Mouse (Mus musculus): ENCODE data around the gene Shisal1. TPM values are rescaled to one million over a fixed set of nuclear protein-coding genes. Genes with fewer than 3 reads are reported as not detected.
A peak's percentile ranks its signal among the peaks of the same experiment; 100 is the strongest.

Shisal1 gene
- polyA plus RNA-seq, 1 experiment: 0.30 TPM

DNA sequence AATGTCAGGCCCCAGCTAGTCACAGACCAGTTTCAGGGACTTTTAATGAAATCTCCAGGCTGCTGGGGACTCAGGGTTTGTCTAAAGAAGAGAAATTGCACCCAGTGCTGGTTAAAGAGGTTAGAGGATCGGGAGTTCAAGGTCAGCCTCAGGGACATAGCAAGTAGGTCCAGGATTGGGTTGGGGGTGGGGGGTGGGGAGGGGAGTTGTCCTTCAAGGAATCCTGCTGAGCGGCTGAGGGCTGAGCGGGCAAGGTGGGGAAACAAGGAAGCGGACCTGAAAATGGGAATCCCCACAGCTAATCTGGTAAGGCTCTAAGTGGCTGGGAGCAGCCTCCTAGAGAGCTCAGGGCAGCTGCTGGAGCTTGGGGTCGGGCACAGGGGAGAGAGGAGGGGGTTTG, 20.9 kb upstream of the Shisal1 start:
- Histone ChIP-seq H3K27me3 (ENCODE audit: control insufficient read depth, insufficient read depth, low read length, poor library complexity, severe bottlenecking) (no peaks in the 10 kb centered on the region), H3K4me1 (ENCODE audit: control insufficient read depth, insufficient read depth, low read length) (no peaks in the 10 kb centered on the region), H3K9me3 (replicated peaks; ENCODE audit: control insufficient read depth, insufficient read depth, low read length, poor library complexity, severe bottlenecking) (no peaks in the 10 kb centered on the region), H3K36me3 (ENCODE audit: control insufficient read depth, insufficient read depth, low read length, poor library complexity, severe bottlenecking) (no peaks in the 10 kb centered on the region), H3K27ac (ENCODE audit: insufficient read depth, low read length) (no peak overlapping the region), H3K4me3 (ENCODE audit: low read depth, low read length) (no peak overlapping the region), H3K9ac (ENCODE audit: low read depth, poor library complexity, severe bottlenecking) (no peak overlapping the region)
- TF ChIP-seq POLR2A (IDR thresholded peaks at IDR 0.05; ENCODE audit: insufficient read depth, low read length) (no peak), EP300 (IDR thresholded peaks at IDR 0.05; ENCODE audit: insufficient read depth, low read depth, low read length) (0 out of 2 replicates have a peak, but pooled peaks have one; percentile 15), CTCF (IDR thresholded peaks at IDR 0.05; ENCODE audit: low read depth, low read length) (no peak)

DNA sequence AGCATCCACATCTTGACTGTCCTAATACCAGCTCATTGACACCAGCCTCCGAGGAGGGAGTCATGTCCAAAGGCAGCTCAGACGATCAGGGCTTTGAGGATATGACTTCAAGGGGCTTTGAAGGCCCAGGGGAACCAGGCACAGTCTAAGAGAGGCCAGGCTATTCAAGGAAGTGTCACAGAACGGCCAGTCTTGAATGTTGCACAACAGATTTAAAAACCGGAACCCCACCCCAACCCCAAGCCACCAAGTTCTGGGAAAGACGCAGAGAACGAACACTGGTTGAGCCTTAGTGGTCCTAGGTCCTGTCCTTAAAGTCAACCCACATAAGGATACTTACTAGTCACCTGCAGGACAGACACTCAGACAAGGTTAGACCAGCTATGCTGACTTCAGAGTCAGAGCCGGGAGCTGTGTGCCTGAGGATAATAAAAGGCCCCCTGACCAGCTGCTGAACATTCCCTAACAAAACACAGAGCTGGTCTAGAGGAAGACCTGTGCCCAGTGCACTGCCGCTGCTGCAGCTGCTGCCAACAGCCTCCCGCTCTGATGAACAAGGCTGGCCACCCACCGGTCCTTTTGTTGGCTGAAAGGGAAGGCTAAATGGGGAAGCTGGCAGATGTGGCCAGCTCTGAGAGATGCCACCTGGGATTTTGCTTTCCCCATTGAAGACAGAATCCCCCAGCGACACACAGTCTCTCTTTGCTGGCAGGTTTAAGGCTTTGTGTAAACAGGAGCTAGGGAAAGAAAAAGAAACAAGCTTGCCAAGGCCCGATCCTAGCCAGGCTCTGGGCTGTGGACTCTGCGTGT, 19.8 kb upstream of the Shisal1 start:
- Histone ChIP-seq H3K27me3 (ENCODE audit: control insufficient read depth, insufficient read depth, low read length, poor library complexity, severe bottlenecking) (no peaks in the 10 kb centered on the region), H3K4me1 (ENCODE audit: control insufficient read depth, insufficient read depth, low read length) (no peaks in the 10 kb centered on the region), H3K36me3 (ENCODE audit: control insufficient read depth, insufficient read depth, low read length, poor library complexity, severe bottlenecking) (no peaks in the 10 kb centered on the region), H3K9me3 (replicated peaks; ENCODE audit: control insufficient read depth, insufficient read depth, low read length, poor library complexity, severe bottlenecking) (no peaks in the 10 kb centered on the region; the same call in 1 of the 2 replicates), H3K9ac (ENCODE audit: low read depth, poor library complexity, severe bottlenecking) (no peak overlapping the region), H3K27ac (ENCODE audit: insufficient read depth, low read length) (no peak overlapping the region), H3K4me3 (ENCODE audit: low read depth, low read length) (no peak overlapping the region)
- no peak for TF ChIP-seq EP300 (IDR thresholded peaks at IDR 0.05; ENCODE audit: insufficient read depth, low read depth, low read length)
- TF ChIP-seq CTCF (IDR thresholded peaks at IDR 0.05; ENCODE audit: low read depth, low read length): no peak
- no peak for TF ChIP-seq POLR2A (IDR thresholded peaks at IDR 0.05; ENCODE audit: insufficient read depth, low read length)

DNA sequence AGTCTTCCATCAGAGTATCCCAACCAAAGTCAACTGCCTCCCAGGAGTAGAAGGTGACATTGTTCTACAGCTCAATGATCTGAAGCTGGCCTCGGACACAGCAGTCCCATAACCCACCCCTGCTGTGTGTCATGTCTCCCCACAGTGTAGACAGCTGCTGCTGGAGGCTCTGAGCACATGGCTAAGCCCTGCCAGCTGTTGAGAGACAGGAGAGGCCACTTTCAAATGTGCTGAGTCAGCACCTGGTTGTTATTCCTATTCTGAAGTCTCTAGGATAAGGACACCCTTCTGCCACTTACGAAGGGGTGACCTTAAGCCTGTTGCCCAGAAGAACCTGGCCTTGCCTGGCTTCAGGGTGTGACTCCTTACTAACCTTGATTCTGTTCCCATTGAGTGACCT, 14.5 kb upstream of the Shisal1 start:
- no peaks in the 10 kb centered on the region for H3K4me1 ChIP-seq (ENCODE audit: control insufficient read depth, insufficient read depth, low read length)
- no peaks in the 10 kb centered on the region; the same call in 1 of the 2 replicates for H3K9me3 ChIP-seq (replicated peaks; ENCODE audit: control insufficient read depth, insufficient read depth, low read length, poor library complexity, severe bottlenecking)
- H3K27me3 ChIP-seq (ENCODE audit: control insufficient read depth, insufficient read depth, low read length, poor library complexity, severe bottlenecking): no peaks in the 10 kb centered on the region
- no peaks in the 10 kb centered on the region for H3K36me3 ChIP-seq (ENCODE audit: control insufficient read depth, insufficient read depth, low read length, poor library complexity, severe bottlenecking)
- H3K27ac ChIP-seq (ENCODE audit: insufficient read depth, low read length): no peak overlapping the region
- H3K4me3 ChIP-seq (ENCODE audit: low read depth, low read length): no peak overlapping the region
- H3K9ac ChIP-seq (ENCODE audit: low read depth, poor library complexity, severe bottlenecking): no peak overlapping the region
- TF ChIP-seq POLR2A (IDR thresholded peaks at IDR 0.05; ENCODE audit: insufficient read depth, low read length): no peak
- no peak for TF ChIP-seq CTCF (IDR thresholded peaks at IDR 0.05; ENCODE audit: low read depth, low read length)
- no peak for TF ChIP-seq EP300 (IDR thresholded peaks at IDR 0.05; ENCODE audit: insufficient read depth, low read depth, low read length)

DNA sequence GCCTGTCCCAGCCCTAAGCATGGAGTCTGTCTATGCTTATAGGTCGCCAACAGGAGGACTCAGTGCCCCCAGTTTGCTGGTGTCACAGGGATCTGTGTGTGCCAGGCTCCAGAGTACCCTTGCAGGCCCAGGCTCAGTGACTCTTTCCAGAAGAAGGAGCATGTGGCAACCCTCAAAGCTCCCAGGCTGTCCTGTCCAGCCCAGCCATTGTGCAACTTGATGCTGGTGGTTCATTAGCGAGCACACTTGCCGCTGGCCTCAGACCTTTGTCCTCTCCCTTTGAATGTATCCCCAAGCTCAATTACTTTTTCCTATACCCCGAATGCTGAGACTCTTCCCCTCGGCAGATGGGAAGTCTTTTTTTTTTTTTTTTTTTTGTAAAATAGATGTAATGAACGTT, 12.1 kb upstream of the Shisal1 start:
- no peak for TF ChIP-seq POLR2A (IDR thresholded peaks at IDR 0.05; ENCODE audit: insufficient read depth, low read length)
- no peak for TF ChIP-seq EP300 (IDR thresholded peaks at IDR 0.05; ENCODE audit: insufficient read depth, low read depth, low read length)
- TF ChIP-seq CTCF (IDR thresholded peaks at IDR 0.05; ENCODE audit: low read depth, low read length): no peak
- Histone ChIP-seq H3K4me1 (ENCODE audit: control insufficient read depth, insufficient read depth, low read length) (no peaks in the 10 kb centered on the region), H3K9me3 (replicated peaks; ENCODE audit: control insufficient read depth, insufficient read depth, low read length, poor library complexity, severe bottlenecking) (no peaks in the 10 kb centered on the region; the same call in 1 of the 2 replicates), H3K27ac (ENCODE audit: insufficient read depth, low read length) (no peak overlapping the region), H3K9ac (ENCODE audit: low read depth, poor library complexity, severe bottlenecking) (no peak overlapping the region), H3K36me3 (ENCODE audit: control insufficient read depth, insufficient read depth, low read length, poor library complexity, severe bottlenecking) (no peaks in the 10 kb centered on the region), H3K4me3 (ENCODE audit: low read depth, low read length) (no peak overlapping the region), H3K27me3 (ENCODE audit: control insufficient read depth, insufficient read depth, low read length, poor library complexity, severe bottlenecking) (no peaks in the 10 kb centered on the region)

DNA sequence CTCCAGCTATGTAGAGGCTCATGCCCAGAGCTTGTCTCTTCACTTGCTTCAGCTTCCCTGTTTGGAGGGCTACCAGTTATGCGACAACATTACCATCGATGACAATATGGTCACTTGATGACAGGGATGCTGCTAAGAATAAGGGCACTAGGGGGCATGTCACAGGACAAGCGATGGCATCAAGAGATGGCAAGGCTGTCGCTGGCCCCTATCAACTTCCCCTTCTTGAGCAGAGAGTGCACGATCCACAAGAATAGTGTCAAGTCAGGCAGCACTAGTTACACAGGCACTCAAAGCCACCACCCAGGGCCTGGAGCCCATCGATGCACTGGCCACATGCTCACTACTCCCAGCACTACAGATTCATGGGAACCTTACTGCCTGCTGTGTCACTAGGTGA, 8.4 kb upstream of the Shisal1 start:
- H3K9ac ChIP-seq (ENCODE audit: low read depth, poor library complexity, severe bottlenecking): no peak overlapping the region
- TF ChIP-seq EP300 (IDR thresholded peaks at IDR 0.05; ENCODE audit: insufficient read depth, low read depth, low read length) (no peak), CTCF (IDR thresholded peaks at IDR 0.05; ENCODE audit: low read depth, low read length) (no peak), POLR2A (IDR thresholded peaks at IDR 0.05; ENCODE audit: insufficient read depth, low read length) (no peak)
- no peak overlapping the region for H3K27ac ChIP-seq (ENCODE audit: insufficient read depth, low read length)
- no peaks in the 10 kb centered on the region for H3K36me3 ChIP-seq (ENCODE audit: control insufficient read depth, insufficient read depth, low read length, poor library complexity, severe bottlenecking)
- no peaks in the 10 kb centered on the region for H3K9me3 ChIP-seq (replicated peaks; ENCODE audit: control insufficient read depth, insufficient read depth, low read length, poor library complexity, severe bottlenecking)
- no peaks in the 10 kb centered on the region for H3K4me1 ChIP-seq (ENCODE audit: control insufficient read depth, insufficient read depth, low read length)
- H3K4me3 ChIP-seq (ENCODE audit: low read depth, low read length): no peak overlapping the region
- no peaks in the 10 kb centered on the region for H3K27me3 ChIP-seq (ENCODE audit: control insufficient read depth, insufficient read depth, low read length, poor library complexity, severe bottlenecking)

DNA sequence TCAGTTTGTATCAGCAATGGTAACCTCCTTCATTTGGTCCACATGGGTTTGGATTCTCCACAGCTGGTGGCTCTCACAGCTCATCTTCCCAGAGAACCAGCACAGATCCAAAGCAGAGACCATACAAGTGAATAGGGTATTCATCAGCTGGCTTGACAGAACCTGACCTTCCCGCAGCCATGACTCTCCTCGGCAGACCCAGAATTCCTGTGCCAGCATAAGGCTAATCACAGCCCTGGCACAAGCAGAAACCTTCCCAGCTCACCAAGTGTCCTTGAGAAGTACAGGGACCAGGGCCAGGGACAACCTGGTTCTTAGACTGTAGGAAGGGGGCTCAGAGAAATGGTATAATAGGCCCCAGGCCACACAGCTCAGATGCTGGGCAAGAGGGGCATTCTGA, 6.2 kb upstream of the Shisal1 start:
- no peaks in the 10 kb centered on the region for H3K27me3 ChIP-seq (ENCODE audit: control insufficient read depth, insufficient read depth, low read length, poor library complexity, severe bottlenecking)
- TF ChIP-seq EP300 (IDR thresholded peaks at IDR 0.05; ENCODE audit: insufficient read depth, low read depth, low read length) (no peak), POLR2A (IDR thresholded peaks at IDR 0.05; ENCODE audit: insufficient read depth, low read length) (no peak), CTCF (IDR thresholded peaks at IDR 0.05; ENCODE audit: low read depth, low read length) (no peak)

More for the DNA sequence above, 6.2 kb upstream of the Shisal1 start:
- Histone ChIP-seq H3K9me3 (replicated peaks; ENCODE audit: control insufficient read depth, insufficient read depth, low read length, poor library complexity, severe bottlenecking) (no peaks in the 10 kb centered on the region), H3K36me3 (ENCODE audit: control insufficient read depth, insufficient read depth, low read length, poor library complexity, severe bottlenecking) (no peaks in the 10 kb centered on the region), H3K9ac (ENCODE audit: low read depth, poor library complexity, severe bottlenecking) (no peak overlapping the region), H3K4me3 (ENCODE audit: low read depth, low read length) (no peak overlapping the region), H3K27ac (ENCODE audit: insufficient read depth, low read length) (no peak overlapping the region), H3K4me1 (ENCODE audit: control insufficient read depth, insufficient read depth, low read length) (no peaks in the 10 kb centered on the region)

Data from ES-Bruce4 (cell line).